Mouse (Mus musculus) spleen, postnatal 36 days (tissue): ENCODE results near the gene Ffar2.

Experiments
- DNase-seq, 2 experiments: peaks; one replicate each; pipeline ENCODE4 v3.0.0; 2022; ENCODE audit warnings: low spot score in 2 of 2, mixed read lengths in 1 of 2

Ffar2 gene

DNA sequence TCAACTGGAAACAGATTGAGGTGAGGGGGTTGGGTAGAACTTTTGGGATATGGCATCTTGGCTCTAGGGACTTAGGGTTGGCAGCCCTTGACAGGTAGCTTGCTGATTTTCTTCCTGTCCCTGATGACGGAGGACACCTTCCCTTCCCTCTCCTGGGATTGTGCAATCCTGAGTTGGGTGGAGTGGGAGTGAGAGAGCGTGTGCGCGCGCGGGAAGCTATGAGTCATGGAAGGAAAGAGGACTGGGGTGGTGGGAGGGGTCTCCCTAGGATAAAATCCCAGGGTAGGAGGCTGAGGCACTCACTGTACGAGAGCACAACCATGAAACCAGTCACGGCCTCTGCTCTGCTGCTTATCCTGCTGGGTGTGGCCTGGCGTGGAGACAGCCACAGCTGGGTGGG is 47.5 kb downstream of the Ffar2 start:
- DNase-seq = no peak

GRCm38 (mm10) chr7:30769236-30769635 is 54.3 kb downstream of the Ffar2 start:
- DNase-seq = peak; percentile 17 to 21
